Mouse (Mus musculus): ENCODE results near the gene Gm20388. TPM values are rescaled to one million over a fixed set of nuclear protein-coding genes. Genes with fewer than 3 reads are reported as not detected.

Gm20388 gene
- polyA plus RNA-seq, 1 experiment = 28.1 TPM

DNA sequence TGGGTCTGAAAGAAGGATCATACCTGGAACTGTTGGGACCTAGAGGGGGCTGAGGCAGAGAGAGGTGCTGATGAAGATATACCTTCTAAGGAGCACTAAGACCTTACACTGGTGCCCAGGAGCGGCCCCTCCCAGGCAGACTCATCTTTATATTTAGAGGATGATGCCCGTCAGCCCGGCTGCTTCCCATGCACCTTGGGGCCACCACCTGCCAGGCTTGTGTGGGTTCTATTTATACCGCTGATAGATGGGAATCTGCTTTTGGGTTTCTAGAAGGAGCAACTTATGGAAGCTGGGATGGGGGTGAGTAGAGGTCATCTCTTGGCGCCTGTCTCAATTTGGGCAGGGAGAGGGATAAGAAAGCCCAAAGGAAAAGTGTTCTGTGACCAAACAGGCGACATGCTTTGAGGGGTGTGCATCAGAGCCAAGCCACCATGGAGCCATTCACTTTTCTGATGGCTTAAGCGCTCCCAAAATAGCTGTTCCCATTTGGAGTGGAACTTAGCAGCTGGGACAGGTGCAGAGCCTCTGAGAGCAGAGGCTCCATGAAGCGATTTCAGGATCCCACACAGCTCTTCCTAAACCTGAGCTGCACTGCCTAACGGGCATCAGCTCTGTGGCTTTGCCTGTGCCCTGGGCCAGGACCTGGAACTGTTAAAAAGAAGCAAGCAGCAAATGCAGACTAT lies 3985.2 kb downstream of the Gm20388 start:
- H3K9ac ChIP-seq (ENCODE audit: low read depth, poor library complexity, severe bottlenecking) = no peak overlapping the region
- H3K36me3 ChIP-seq (ENCODE audit: control insufficient read depth, insufficient read depth, low read length, poor library complexity, severe bottlenecking) = peaks cover 7% of the 10 kb centered on the region
- no peak overlapping the region for H3K4me3 ChIP-seq (ENCODE audit: low read depth, low read length)
- TF ChIP-seq EP300 (IDR thresholded peaks at IDR 0.05; ENCODE audit: insufficient read depth, low read depth, low read length) = no peak
- H3K27me3 ChIP-seq (ENCODE audit: control insufficient read depth, insufficient read depth, low read length, poor library complexity, severe bottlenecking) = no peaks in the 10 kb centered on the region
- H3K4me1 ChIP-seq (ENCODE audit: control insufficient read depth, insufficient read depth, low read length) = no peaks in the 10 kb centered on the region
- H3K27ac ChIP-seq (ENCODE audit: insufficient read depth, low read length) = no peak overlapping the region
- H3K9me3 ChIP-seq (replicated peaks; ENCODE audit: control insufficient read depth, insufficient read depth, low read length, poor library complexity, severe bottlenecking) = no peaks in the 10 kb centered on the region

DNA sequence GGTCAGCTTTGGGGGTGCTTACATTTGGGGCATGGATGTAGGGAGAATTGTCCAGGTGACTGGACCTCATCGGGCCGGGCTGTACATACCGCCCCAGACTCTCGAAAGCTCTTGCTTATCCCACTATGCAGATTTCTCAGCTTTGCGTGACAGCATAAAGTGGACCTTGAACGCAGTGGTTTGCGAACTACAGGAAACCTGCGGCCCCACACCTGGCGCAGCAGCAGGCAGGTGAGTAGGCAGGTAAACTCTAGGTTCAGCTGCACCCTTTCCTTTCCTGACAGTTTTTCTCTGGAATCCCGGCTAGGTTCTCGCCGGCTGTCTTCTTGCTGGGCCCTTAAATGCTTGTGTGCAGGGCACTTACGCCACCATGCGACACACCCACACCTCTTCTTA lies 3985.7 kb downstream of the Gm20388 start:
- Histone ChIP-seq H3K9me3 (replicated peaks; ENCODE audit: control insufficient read depth, insufficient read depth, low read length, poor library complexity, severe bottlenecking) (no peaks in the 10 kb centered on the region), H3K27ac (ENCODE audit: insufficient read depth, low read length) (no peak overlapping the region), H3K27me3 (ENCODE audit: control insufficient read depth, insufficient read depth, low read length, poor library complexity, severe bottlenecking) (no peaks in the 10 kb centered on the region), H3K9ac (ENCODE audit: low read depth, poor library complexity, severe bottlenecking) (no peak overlapping the region), H3K4me3 (ENCODE audit: low read depth, low read length) (no peak overlapping the region), H3K36me3 (ENCODE audit: control insufficient read depth, insufficient read depth, low read length, poor library complexity, severe bottlenecking) (peaks cover 9% of the 10 kb centered on the region), H3K4me1 (ENCODE audit: control insufficient read depth, insufficient read depth, low read length) (no peaks in the 10 kb centered on the region)
- TF ChIP-seq CTCF (IDR thresholded peaks at IDR 0.05; ENCODE audit: low read depth, low read length) (no peak), EP300 (IDR thresholded peaks at IDR 0.05; ENCODE audit: insufficient read depth, low read depth, low read length) (no peak), POLR2A (IDR thresholded peaks at IDR 0.05; ENCODE audit: insufficient read depth, low read length) (no peak)

DNA sequence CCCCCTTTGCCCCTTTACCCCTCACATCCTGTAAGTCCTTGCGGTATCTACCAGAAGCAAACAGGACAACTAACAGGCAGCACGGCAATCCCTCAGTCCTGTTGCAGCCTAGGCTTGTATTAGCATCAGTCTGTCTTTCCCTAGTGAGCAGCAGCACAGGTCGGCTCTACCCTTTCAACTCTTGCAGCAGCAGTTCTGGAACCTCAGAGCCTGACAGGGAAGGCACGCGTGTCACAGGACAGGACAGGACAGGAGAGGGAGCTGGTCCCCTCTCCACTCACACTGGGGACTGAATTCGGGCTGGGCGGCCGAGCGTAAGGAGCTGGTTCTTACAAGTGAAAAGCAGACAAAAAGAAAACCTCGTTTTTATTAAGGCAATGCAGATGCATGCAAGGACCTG lies 3986.1 kb downstream of the Gm20388 start:
- no peak overlapping the region for H3K27ac ChIP-seq (ENCODE audit: insufficient read depth, low read length)
- no peaks in the 10 kb centered on the region for H3K4me1 ChIP-seq (ENCODE audit: control insufficient read depth, insufficient read depth, low read length)
- peaks cover 12% of the 10 kb centered on the region for H3K36me3 ChIP-seq (ENCODE audit: control insufficient read depth, insufficient read depth, low read length, poor library complexity, severe bottlenecking)
- no peak overlapping the region for H3K9ac ChIP-seq (ENCODE audit: low read depth, poor library complexity, severe bottlenecking)
- no peaks in the 10 kb centered on the region for H3K27me3 ChIP-seq (ENCODE audit: control insufficient read depth, insufficient read depth, low read length, poor library complexity, severe bottlenecking)
- no peak overlapping the region for H3K4me3 ChIP-seq (ENCODE audit: low read depth, low read length)
- no peaks in the 10 kb centered on the region for H3K9me3 ChIP-seq (replicated peaks; ENCODE audit: control insufficient read depth, insufficient read depth, low read length, poor library complexity, severe bottlenecking)
- TF ChIP-seq POLR2A (IDR thresholded peaks at IDR 0.05; ENCODE audit: insufficient read depth, low read length) = no peak
- TF ChIP-seq EP300 (IDR thresholded peaks at IDR 0.05; ENCODE audit: insufficient read depth, low read depth, low read length) = no peak
- TF ChIP-seq CTCF (IDR thresholded peaks at IDR 0.05; ENCODE audit: low read depth, low read length) = no peak

DNA sequence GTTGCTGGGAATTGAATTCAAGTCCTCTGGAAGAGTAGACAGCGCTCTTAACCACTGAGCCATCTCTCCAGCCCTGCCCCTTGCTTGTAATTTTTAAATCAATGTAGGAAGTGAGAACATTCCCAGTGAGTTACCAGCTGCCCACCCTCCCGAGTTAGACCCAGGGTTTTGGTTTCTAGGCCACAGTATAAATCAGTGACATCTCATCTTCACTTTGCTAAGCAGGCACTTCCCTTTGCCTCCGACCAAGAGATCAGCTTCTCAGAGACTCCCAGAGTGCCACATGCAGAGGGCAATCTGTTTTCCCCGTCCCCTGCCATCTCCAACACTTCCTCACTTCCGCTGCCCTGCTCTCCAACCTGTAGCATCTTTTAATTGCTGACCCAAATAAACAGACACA lies 3987.9 kb downstream of the Gm20388 start:
- H3K9me3 ChIP-seq (replicated peaks; ENCODE audit: control insufficient read depth, insufficient read depth, low read length, poor library complexity, severe bottlenecking) = no peaks in the 10 kb centered on the region
- H3K27ac ChIP-seq (ENCODE audit: insufficient read depth, low read length) = no peak overlapping the region
- TF ChIP-seq EP300 (IDR thresholded peaks at IDR 0.05; ENCODE audit: insufficient read depth, low read depth, low read length) (no peak), POLR2A (IDR thresholded peaks at IDR 0.05; ENCODE audit: insufficient read depth, low read length) (no peak), CTCF (IDR thresholded peaks at IDR 0.05; ENCODE audit: low read depth, low read length) (no peak)
- no peak overlapping the region for H3K4me3 ChIP-seq (ENCODE audit: low read depth, low read length)
- no peaks in the 10 kb centered on the region for H3K4me1 ChIP-seq (ENCODE audit: control insufficient read depth, insufficient read depth, low read length)
- H3K27me3 ChIP-seq (ENCODE audit: control insufficient read depth, insufficient read depth, low read length, poor library complexity, severe bottlenecking) = no peaks in the 10 kb centered on the region
- peaks cover 24% of the 10 kb centered on the region for H3K36me3 ChIP-seq (ENCODE audit: control insufficient read depth, insufficient read depth, low read length, poor library complexity, severe bottlenecking)
- H3K9ac ChIP-seq (ENCODE audit: low read depth, poor library complexity, severe bottlenecking) = no peak overlapping the region

DNA sequence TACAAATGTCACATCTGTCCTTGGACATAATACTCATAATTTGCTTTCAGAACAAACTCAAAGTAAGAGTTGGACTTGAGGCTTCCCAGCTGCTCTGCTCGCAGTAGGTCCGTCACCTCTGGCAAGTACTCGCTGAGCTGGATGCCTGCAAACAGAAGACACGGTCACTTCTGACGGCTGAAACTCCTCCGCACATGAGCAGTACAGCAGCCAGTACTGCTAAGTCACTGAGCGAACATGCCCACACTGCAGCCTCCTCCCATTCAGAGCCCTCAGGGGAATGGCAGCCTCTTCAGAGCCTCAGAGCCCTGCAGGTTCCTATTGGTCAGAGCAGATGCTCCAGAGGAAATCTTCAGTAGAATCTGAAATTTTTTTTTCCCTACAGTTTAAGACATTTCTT lies 3988.7 kb downstream of the Gm20388 start:
- Histone ChIP-seq H3K4me1 (ENCODE audit: control insufficient read depth, insufficient read depth, low read length) (no peaks in the 10 kb centered on the region), H3K36me3 (ENCODE audit: control insufficient read depth, insufficient read depth, low read length, poor library complexity, severe bottlenecking) (peaks cover 32% of the 10 kb centered on the region), H3K9ac (ENCODE audit: low read depth, poor library complexity, severe bottlenecking) (no peak overlapping the region), H3K27ac (ENCODE audit: insufficient read depth, low read length) (no peak overlapping the region), H3K27me3 (ENCODE audit: control insufficient read depth, insufficient read depth, low read length, poor library complexity, severe bottlenecking) (no peaks in the 10 kb centered on the region), H3K9me3 (replicated peaks; ENCODE audit: control insufficient read depth, insufficient read depth, low read length, poor library complexity, severe bottlenecking) (no peaks in the 10 kb centered on the region), H3K4me3 (ENCODE audit: low read depth, low read length) (no peak overlapping the region)
- no peak for TF ChIP-seq POLR2A (IDR thresholded peaks at IDR 0.05; ENCODE audit: insufficient read depth, low read length)
- TF ChIP-seq CTCF (IDR thresholded peaks at IDR 0.05; ENCODE audit: low read depth, low read length) = no peak
- no peak for TF ChIP-seq EP300 (IDR thresholded peaks at IDR 0.05; ENCODE audit: insufficient read depth, low read depth, low read length)

DNA sequence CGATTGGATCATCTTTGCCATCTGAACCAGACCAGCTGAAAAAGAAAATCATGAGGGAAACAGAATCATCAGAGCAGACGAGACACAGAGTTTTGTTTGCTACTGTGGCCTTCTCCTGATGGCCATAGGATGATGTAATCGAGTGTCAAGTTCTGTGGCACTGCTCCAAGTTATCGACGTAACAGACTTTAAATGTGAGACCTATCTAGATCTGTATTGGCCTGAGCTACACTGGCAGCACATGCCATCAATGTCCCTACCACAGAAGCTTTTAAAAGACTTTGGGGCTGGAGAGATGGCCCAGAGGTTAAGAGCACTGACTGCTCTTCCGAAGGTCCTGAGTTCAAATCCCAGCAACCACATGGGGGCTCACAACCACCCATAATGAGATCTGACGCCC lies 3992.0 kb downstream of the Gm20388 start:
- TF ChIP-seq POLR2A (IDR thresholded peaks at IDR 0.05; ENCODE audit: insufficient read depth, low read length) (no peak), EP300 (IDR thresholded peaks at IDR 0.05; ENCODE audit: insufficient read depth, low read depth, low read length) (no peak), CTCF (IDR thresholded peaks at IDR 0.05; ENCODE audit: low read depth, low read length) (no peak)
- H3K36me3 ChIP-seq (ENCODE audit: control insufficient read depth, insufficient read depth, low read length, poor library complexity, severe bottlenecking) = peaks cover 49% of the 10 kb centered on the region
- no peaks in the 10 kb centered on the region for H3K4me1 ChIP-seq (ENCODE audit: control insufficient read depth, insufficient read depth, low read length)
- H3K27me3 ChIP-seq (ENCODE audit: control insufficient read depth, insufficient read depth, low read length, poor library complexity, severe bottlenecking) = no peaks in the 10 kb centered on the region
- H3K9me3 ChIP-seq (replicated peaks; ENCODE audit: control insufficient read depth, insufficient read depth, low read length, poor library complexity, severe bottlenecking) = no peaks in the 10 kb centered on the region
- no peak overlapping the region for H3K9ac ChIP-seq (ENCODE audit: low read depth, poor library complexity, severe bottlenecking)
- H3K4me3 ChIP-seq (ENCODE audit: low read depth, low read length) = no peak overlapping the region
- H3K27ac ChIP-seq (ENCODE audit: insufficient read depth, low read length) = no peak overlapping the region

Data from ES-Bruce4 (cell line).